Mouse (Mus musculus) cerebellum, adult 2 months (tissue): ENCODE measurements around the gene Cnr2.

Experiments
- CTCF ChIP-seq: fragments of 200-500 bp; IDR thresholded peaks from 2 replicates; pipeline ENCODE4 v1.5.1; 2011; ENCODE audit warnings: low read depth, mild to moderate bottlenecking, control low read depth, low read length, moderate library complexity, borderline replicate concordance; ENCODE audit not compliant: insufficient read depth
- POLR2A ChIP-seq: fragments of 200-500 bp; IDR thresholded peaks from 2 replicates; pipeline ENCODE4 v1.6.1; 2011; ENCODE audit warnings: low read length, control low read depth, borderline replicate concordance; ENCODE audit not compliant: insufficient read depth

DNA sequence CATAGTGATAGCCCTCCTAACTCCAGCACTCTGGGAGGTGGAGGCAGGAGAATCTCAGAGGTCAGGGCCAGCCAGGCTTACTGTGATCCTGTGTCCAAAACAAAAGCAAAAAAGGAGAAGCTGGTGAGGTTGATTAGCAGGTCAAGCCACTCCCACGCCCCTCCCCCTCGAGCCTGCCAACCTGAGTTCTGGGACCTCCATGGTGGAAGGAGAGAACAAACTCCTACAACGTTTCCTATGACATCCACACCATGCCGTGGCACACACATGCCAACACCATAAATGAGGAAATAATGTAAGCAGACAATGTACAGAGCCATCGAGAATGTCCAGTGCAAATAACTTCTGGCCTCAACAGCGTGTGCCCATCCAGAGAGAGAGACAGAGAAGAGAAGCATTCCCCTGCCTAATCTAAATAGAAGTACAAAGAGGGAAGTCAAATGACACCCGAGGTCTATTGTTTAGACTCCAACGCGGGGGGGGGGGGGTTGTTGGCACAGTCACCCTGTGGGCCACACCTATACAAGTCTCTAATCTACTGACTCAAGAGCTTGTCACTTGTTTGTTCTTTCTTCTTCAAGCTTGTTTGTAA is 19.1 kb upstream of the Cnr2 start:
- TF ChIP-seq POLR2A = no peak
- TF ChIP-seq CTCF = no peak
